Mouse (Mus musculus) erythroblast, embryonic 14.5 days (primary cell): Measurements from ENCODE around the gene Ptpn14.

ENCODE experiments used
- GATA1 ChIP-seq: IDR thresholded peaks from 2 replicates; pipeline ENCODE4 v1.6.1; 2012; ENCODE audit warnings: low read length, inconsistent platforms, mixed read lengths
- TAL1 ChIP-seq: IDR thresholded peaks from 3 replicates; pipeline ENCODE4 v1.6.1; 2012; ENCODE audit warnings: low read length, inconsistent platforms, mixed read lengths

DNA sequence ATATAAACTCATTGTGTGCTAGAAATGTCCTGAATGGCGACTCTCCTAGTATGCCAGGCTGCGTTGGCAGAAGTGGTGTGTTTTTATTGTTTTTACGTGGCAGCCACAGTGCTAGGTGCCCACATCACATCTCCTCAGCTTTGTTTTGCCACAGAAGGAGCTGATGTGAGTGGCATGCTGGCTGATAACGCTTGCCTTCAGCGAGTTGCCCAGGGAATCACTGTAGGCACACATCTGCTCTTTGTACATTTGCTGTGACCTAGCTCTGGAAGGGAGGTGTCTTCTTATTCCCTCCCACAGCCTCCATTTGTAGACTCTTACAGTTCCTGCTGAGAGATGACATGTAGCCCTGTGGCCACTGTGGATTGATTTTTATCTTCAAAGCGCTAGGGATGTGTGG lies 24.2 kb downstream of the Ptpn14 start:
- TF ChIP-seq GATA1 (no peak), TAL1 (no peak)
